Mouse (Mus musculus): ENCODE data around the gene Pclo.

DNA sequence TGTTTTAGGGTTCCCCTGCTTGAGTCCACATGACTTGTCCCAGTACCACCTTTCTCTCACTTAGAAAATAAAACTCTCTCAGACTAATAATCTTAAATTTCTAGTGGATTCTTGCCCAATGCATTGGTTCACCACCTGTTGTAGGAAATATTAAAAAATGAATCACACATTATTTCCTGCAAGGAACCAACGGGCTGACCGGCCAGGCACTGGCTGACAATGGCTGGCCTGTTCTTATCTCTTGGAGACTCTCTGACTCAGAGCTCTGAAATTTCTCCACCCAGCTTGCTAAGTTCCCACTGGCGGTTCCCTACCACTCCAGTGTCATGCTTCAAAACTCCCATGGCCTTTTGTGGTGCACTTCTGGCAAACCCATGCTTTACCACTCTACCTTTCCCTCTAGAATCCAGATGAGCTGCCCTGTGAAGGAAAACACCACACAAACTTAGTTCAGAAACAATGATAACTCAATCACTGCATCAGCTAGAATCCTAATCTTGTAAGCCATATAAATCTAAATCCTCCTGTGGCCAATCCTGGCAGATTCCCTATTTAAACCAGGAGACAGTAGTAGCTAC is 214.0 kb downstream of the Pclo start:
- no peak for TF ChIP-seq EP300 (IDR thresholded peaks at IDR 0.05; ENCODE audit: insufficient read depth, low read depth, low read length)
- no peak for TF ChIP-seq CTCF (IDR thresholded peaks at IDR 0.05; ENCODE audit: low read depth, low read length)
- no peak for TF ChIP-seq POLR2A (IDR thresholded peaks at IDR 0.05; ENCODE audit: insufficient read depth, low read length)

All from ES-Bruce4 (cell line).